Mouse (Mus musculus) limb, embryonic 14.5 days (tissue): ENCODE results near the gene Wdr70. TPM values are rescaled to one million over a fixed set of nuclear protein-coding genes. Genes with fewer than 3 reads are reported as not detected.

Source experiments
- ATAC-seq: fragments of 200-750 bp; cut with Nextera tagmentation; 2 replicates; pipeline ENCODE4 v1.8.0; 2017; ENCODE audit warnings: low read depth, moderate number of reproducible peaks, moderate TSS enrichment; ENCODE audit not compliant: low FRiP score
- DNase-seq: peaks from one replicate; pipeline ENCODE4 v3.0.0-alpha.2; 2015; ENCODE audit warnings: low spot score
- H3K27ac ChIP-seq: fragments of 300-500 bp; sonication (generic); replicated peaks from 2 replicates; pipeline ENCODE4 v1.5.1; 2014; ENCODE audit warnings: low read depth, mild to moderate bottlenecking, low read length, moderate library complexity, mixed read lengths
- H3K27me3 ChIP-seq: fragments of 300-500 bp; sonication (generic); 2 replicates; pipeline ENCODE4 v1.6.1; 2014; ENCODE audit warnings: low read length, mixed read lengths; ENCODE audit not compliant: control insufficient read depth, insufficient read depth
- H3K36me3 ChIP-seq: fragments of 300-500 bp; sonication (generic); 2 replicates; pipeline ENCODE4 v1.6.1; 2014; ENCODE audit warnings: mild to moderate bottlenecking, low read length, moderate library complexity, mixed read lengths; ENCODE audit not compliant: control insufficient read depth, insufficient read depth
- H3K4me1 ChIP-seq: fragments of 300-500 bp; sonication (generic); 2 replicates; pipeline ENCODE4 v1.6.1; 2014; ENCODE audit warnings: antibody characterized with exemption, low read length, mixed read lengths; ENCODE audit not compliant: control insufficient read depth, insufficient read depth
- H3K4me2 ChIP-seq: fragments of 300-500 bp; sonication (generic); replicated peaks from 2 replicates; pipeline ENCODE4 v1.6.1; 2014; ENCODE audit warnings: low read depth, mild to moderate bottlenecking, low read length, moderate library complexity; ENCODE audit not compliant: severe bottlenecking
- H3K4me3 ChIP-seq: fragments of 300-500 bp; sonication (generic); replicated peaks from 2 replicates; pipeline ENCODE4 v1.5.1; 2014; ENCODE audit warnings: low read length
- H3K9ac ChIP-seq: fragments of 300-500 bp; sonication (generic); 2 replicates; pipeline ENCODE4 v1.6.1; 2014; ENCODE audit warnings: mild to moderate bottlenecking, low read depth, low read length, moderate library complexity; ENCODE audit not compliant: severe bottlenecking
- H3K9me3 ChIP-seq: fragments of 300-500 bp; sonication (generic); 2 replicates; pipeline ENCODE4 v1.6.1; 2016; ENCODE audit warnings: low read length; ENCODE audit not compliant: control insufficient read depth
- POLR2A ChIP-seq: fragments of 200-500 bp; IDR thresholded peaks from 2 replicates; pipeline ENCODE4 v1.8.0; 2012; ENCODE audit warnings: inconsistent platforms, mild to moderate bottlenecking, moderate library complexity, borderline replicate concordance; ENCODE audit not compliant: insufficient read depth, insufficient read length; ENCODE audit errors: extremely low read depth
- WGBS: fragments of 180-500 bp; shearing (Covaris S2); extraction: QIAGEN DNeasy Blood & Tissue Kit; methylation state at CpG from one replicate; pipeline ENCODE4 v1.1.7; 2014; 5-methylcytosine and 5-hydroxymethylcytosine counted together
- polyA plus RNA-seq, 2 experiments: library from polyadenylated mRNA; depleted of rRNA in 1 of 2; stranded (reverse) in 1 of 2; unstranded in 1 of 2; fragments of >200 nt; fragmentation: Nextera tagmentation in 1 of 2; extraction: Ambion mirVana in 1 of 2; gene quantifications; 2 replicates each; pipeline versions ENCODE4 v1.2.1 to v1.2.3; 2012 to 2014

Wdr70 gene
- polyA plus RNA-seq, 2 experiments = 36.4 to 50.4 TPM

DNA sequence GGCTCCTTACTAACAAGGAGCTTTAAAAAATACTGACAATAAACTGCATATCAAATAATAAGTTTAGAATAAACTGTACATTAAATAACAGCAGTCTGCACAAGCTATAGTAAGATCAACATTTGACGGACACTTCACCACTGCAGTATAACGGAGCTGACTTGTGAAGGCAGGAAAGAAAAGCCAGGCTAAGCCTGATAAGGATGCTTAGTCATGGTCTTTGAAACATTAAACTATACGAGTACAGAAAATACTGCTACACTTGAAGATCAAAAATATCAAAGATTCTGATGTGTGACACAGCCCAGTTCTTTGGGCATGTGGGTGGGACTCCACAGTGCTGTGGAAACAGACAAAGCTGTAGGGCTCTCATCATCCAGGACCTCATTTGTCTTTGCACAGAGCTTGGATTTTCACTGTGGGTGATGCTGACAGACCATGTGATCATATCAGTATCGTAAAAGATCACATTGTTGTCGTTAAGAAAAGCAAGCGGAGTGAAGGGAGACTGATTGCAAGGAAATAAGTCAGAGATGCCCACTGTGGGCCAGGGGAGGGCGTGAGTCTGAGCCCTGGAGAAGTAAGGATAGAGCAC lies 163.3 kb downstream of the Wdr70 start:
- DNase-seq (no peak), ATAC-seq (no peak)
- H3K4me3 ChIP-seq = no peak overlapping the region
- no peaks in the 10 kb centered on the region for H3K9me3 ChIP-seq
- H3K27me3 ChIP-seq = no peaks in the 10 kb centered on the region
- H3K9ac ChIP-seq = no peak overlapping the region
- H3K4me2 ChIP-seq = no peak overlapping the region
- H3K36me3 ChIP-seq = no peaks in the 10 kb centered on the region
- 78% methylated on average over 7 of the region's 7 CpGs for WGBS
- TF ChIP-seq POLR2A = no peak
- peaks cover 10% of the 10 kb centered on the region; the same call in 1 of the 2 replicates for H3K4me1 ChIP-seq
- H3K27ac ChIP-seq = no peak overlapping the region

DNA sequence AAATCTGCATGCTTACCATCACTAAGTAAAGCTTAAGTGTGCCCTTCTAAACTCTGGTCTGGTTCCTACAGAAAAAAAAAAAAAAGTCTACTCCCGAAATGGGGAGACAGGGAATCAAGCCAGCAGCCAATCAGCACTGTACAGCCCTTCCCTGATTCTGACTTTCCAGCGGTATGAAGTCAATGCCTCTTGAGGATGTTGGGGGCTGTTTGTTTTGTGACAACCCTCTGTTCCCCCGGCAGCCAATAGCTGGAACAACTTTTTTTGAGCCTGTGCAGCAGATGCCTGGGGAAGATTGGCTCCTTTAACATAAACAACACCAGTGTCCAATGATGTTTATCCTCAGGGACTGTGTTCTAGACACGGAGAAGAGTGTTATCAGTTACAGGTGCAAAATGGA lies 164.4 kb downstream of the Wdr70 start:
- TF ChIP-seq POLR2A = no peak
- DNase-seq (peak; percentile 4), ATAC-seq (no peak)
- Histone ChIP-seq H3K4me3 (no peak overlapping the region), H3K9ac (no peak overlapping the region), H3K27me3 (no peaks in the 10 kb centered on the region), H3K36me3 (no peaks in the 10 kb centered on the region), H3K4me1 (peaks cover 10% of the 10 kb centered on the region; the same call in 1 of the 2 replicates), H3K27ac (no peak overlapping the region), H3K4me2 (no peak overlapping the region), H3K9me3 (no peaks in the 10 kb centered on the region)
- 35% methylated on average over 4 of the region's 4 CpGs for WGBS

GRCm38 (mm10) chr15:7934105-7934504 lies 164.9 kb downstream of the Wdr70 start:
- peak; percentile 39; the same call in 1 of the 2 replicates for ATAC-seq

GRCm38 (mm10) chr15:7931605-7932008 lies 167.4 kb downstream of the Wdr70 start:
- Histone ChIP-seq H3K27me3 (no peaks in the 10 kb centered on the region), H3K9ac (no peak overlapping the region), H3K27ac (no peak overlapping the region), H3K4me1 (peaks cover 10% of the 10 kb centered on the region; the same call in 1 of the 2 replicates), H3K36me3 (no peaks in the 10 kb centered on the region), H3K4me3 (no peak overlapping the region), H3K4me2 (no peak overlapping the region), H3K9me3 (no peaks in the 10 kb centered on the region)
- WGBS = 40% methylated on average over 8 of the region's 8 CpGs
- TF ChIP-seq POLR2A = no peak
- DNase-seq (peak; percentile 81), ATAC-seq (peak; percentile 92)

More at GRCm38 (mm10) chr15:7934105-7934504, 164.9 kb downstream of the Wdr70 start:
- Histone ChIP-seq H3K27me3 (no peaks in the 10 kb centered on the region), H3K4me1 (peaks cover 10% of the 10 kb centered on the region; the same call in 1 of the 2 replicates), H3K36me3 (no peaks in the 10 kb centered on the region), H3K9ac (no peak overlapping the region), H3K4me3 (no peak overlapping the region), H3K9me3 (no peaks in the 10 kb centered on the region), H3K27ac (no peak overlapping the region), H3K4me2 (no peak overlapping the region; the same call in 1 of the 2 replicates)
- no peak for TF ChIP-seq POLR2A
- WGBS = 31% methylated on average over 16 of the region's 16 CpGs
- peak; percentile 45 for DNase-seq

- no peak overlapping the region for H3K4me2 ChIP-seq
- no peaks in the 10 kb centered on the region for H3K4me1 ChIP-seq
- H3K27me3 ChIP-seq = no peaks in the 10 kb centered on the region
- no peak overlapping the region for H3K9ac ChIP-seq
- DNase-seq (no peak), ATAC-seq (no peak)
- H3K4me3 ChIP-seq = no peak overlapping the region
- H3K27ac ChIP-seq = no peak overlapping the region
- 92% methylated on average over 4 of the region's 4 CpGs for WGBS
- H3K36me3 ChIP-seq = no peaks in the 10 kb centered on the region; the same call in 1 of the 2 replicates
- no peaks in the 10 kb centered on the region for H3K9me3 ChIP-seq
- no peak for TF ChIP-seq POLR2A
Measured at GRCm38 (mm10) chr15:7925382-7925781, 173.6 kb downstream of the Wdr70 start.
